Mouse (Mus musculus): Measurements from ENCODE around the gene Tspan14.

- TF ChIP-seq CTCF (IDR thresholded peaks at IDR 0.05) (no peak), EP300 (IDR thresholded peaks at IDR 0.05) (no peak)
These were observed 74.2 kb downstream of the Tspan14 start for GRCm38 (mm10) chr14:40892326-40892825.
